8 mouse cellular contexts compared by ENCODE assay signal in the genomic region with DNA sequence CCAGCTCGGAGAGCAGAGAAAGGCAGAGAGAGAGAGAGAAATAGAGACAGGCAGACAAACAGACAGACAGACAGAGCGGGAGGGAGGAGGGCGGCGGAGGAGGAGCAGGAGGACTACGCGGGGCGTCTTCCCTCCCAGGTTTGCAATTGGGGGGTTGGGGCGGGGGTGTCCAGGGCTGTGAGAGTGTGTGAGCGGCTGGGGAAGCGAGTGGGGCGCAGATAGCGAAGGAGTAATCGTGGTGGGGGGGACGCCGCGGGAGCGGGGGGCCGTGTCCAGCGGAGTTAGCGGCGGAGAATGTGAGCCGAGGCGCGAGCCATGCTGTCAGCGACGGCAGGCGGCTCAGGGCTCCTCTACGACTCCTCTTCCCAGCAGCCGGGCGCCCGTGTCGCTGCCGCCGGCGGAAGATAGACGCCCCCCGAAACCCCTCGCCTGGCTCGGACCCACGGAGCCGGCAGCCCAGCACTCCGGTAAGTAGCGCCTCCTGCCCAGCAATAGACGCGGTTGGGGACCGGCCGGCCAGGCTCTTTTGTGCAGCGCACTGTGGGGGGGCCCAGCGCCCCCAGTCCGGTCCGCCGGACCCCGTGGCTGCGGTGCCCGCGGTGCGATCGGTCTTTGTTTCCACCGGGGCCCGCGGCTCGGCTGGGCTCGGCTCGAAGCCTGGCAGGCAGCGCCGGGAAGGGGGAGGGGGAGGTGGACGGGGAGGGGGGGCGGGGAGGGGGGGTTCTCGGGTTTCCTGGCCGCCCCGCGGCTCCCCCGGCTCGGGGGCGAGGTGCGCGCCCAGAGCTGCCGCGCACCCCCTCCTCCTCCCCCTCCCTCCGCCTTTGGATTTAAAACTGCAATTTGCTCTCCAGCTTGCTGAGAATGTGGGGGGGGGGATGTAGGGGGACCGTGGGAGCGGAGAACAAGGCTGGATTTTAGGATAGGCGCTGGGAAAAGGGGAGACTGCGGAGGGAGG. TPM values are rescaled to one million over a fixed set of nuclear protein-coding genes. Genes with fewer than 3 reads are reported as not detected.
A peak's percentile ranks its signal among the peaks of the same experiment; 100 is the strongest.
DNase-seq lines count a peak whose midpoint lies in the region; ATAC-seq and TF ChIP-seq lines count a peak whose summit lies in the region.

No protein-coding gene starts in this region.

- peaks cover 24% of the 10 kb centered on the region for H3K4me1 ChIP-seq in cerebellum, adult 2 months (ENCODE audit: control insufficient read depth, insufficient read depth, low read length)
- H3K4me1 ChIP-seq in hindbrain, embryonic 16.5 days (ENCODE audit: control insufficient read depth, insufficient read depth, low read depth, low read length), result peaks cover 46% of the 10 kb centered on the region
- peaks cover 4 to 23% of the 10 kb centered on the region in 2 experiments for H3K4me1 ChIP-seq in liver, embryonic 14.5 days (replicated peaks; ENCODE audit: control insufficient read depth in 2 of 2, insufficient read depth in 2 of 2, low read length in 1 of 2)
- peaks cover 53% of the 10 kb centered on the region for H3K4me1 ChIP-seq in neural tube, embryonic 13.5 days (replicated peaks)

- no peaks in the 10 kb centered on the region for H3K27me3 ChIP-seq in cerebellum, adult 2 months (ENCODE audit: control insufficient read depth, insufficient read depth, low read length)
- H3K27me3 ChIP-seq in hindbrain, embryonic 16.5 days (replicated peaks; ENCODE audit: control insufficient read depth, insufficient read depth, low read length), result no peaks in the 10 kb centered on the region; the same call in 1 of the 2 replicates
- H3K27me3 ChIP-seq in liver, embryonic 14.5 days (ENCODE audit: control insufficient read depth, insufficient read depth, low read length), result peaks cover 42% of the 10 kb centered on the region
- peaks cover 18% of the 10 kb centered on the region for H3K27me3 ChIP-seq in neural tube, embryonic 13.5 days

- WGBS in cerebellum, adult 2 months, result under 1% methylated on average over 75 of the region's 84 CpGs
- WGBS in hindbrain, embryonic 16.5 days, result 1% methylated on average over 60 of the region's 84 CpGs
- under 1% methylated on average over 56 of the region's 84 CpGs for whole genome bisulfite sequencing in liver, embryonic 14.5 days (ENCODE audit: insufficient replicate concordance)
- under 1% methylated on average over 57 of the region's 84 CpGs for WGBS in neural tube, embryonic 13.5 days

- ATAC-seq in hindbrain, embryonic 16.5 days, result 0 out of 2 replicates have a peak, but pooled peaks have one; percentile 1
- peak; percentile 25; the same call in 1 of the 2 replicates for ATAC-seq in liver, embryonic 14.5 days (ENCODE audit: insufficient read depth)
- ATAC-seq in neural tube, embryonic 13.5 days (ENCODE audit: low read depth), result peak; percentile 12; the same call in 1 of the 2 replicates

- no peaks in the 10 kb centered on the region for H3K9me3 ChIP-seq in hindbrain, embryonic 16.5 days (ENCODE audit: control insufficient read depth, low read length)
- no peaks in the 10 kb centered on the region for H3K9me3 ChIP-seq in liver, embryonic 14.5 days (ENCODE audit: control insufficient read depth, low read length)
- no peaks in the 10 kb centered on the region for H3K9me3 ChIP-seq in neural tube, embryonic 13.5 days

- peak overlapping the region; percentile 98 for H3K9ac ChIP-seq in hindbrain, embryonic 16.5 days (ENCODE audit: low read depth, low read length)
- peak overlapping the region; percentile 68 for H3K9ac ChIP-seq in liver, embryonic 14.5 days (replicated peaks)
- H3K9ac ChIP-seq in neural tube, embryonic 13.5 days, result peak overlapping the region; percentile 100

- no peak for TF ChIP-seq EP300 in liver, embryonic 14.5 days (IDR thresholded peaks at IDR 0.05; ENCODE audit: low read depth)

- TF ChIP-seq CTCF in cerebellum, adult 2 months (IDR thresholded peaks at IDR 0.05; ENCODE audit: borderline replicate concordance, insufficient read depth, low read depth, low read length), result no peak
- no peak for TF ChIP-seq CTCF in liver, embryonic 14.5 days (IDR thresholded peaks at IDR 0.05; ENCODE audit: low read depth)

- no peak for TF ChIP-seq POLR2A in cerebellum, adult 2 months (IDR thresholded peaks at IDR 0.05; ENCODE audit: borderline replicate concordance, insufficient read depth, low read length)

- peak overlapping the region; percentile 98 for H3K4me3 ChIP-seq in cerebellum, adult 2 months (replicated peaks; ENCODE audit: insufficient read depth, low read depth, low read length)
- peak overlapping the region; percentile 89 for H3K4me3 ChIP-seq in hindbrain, embryonic 16.5 days (ENCODE audit: low read length)
- peak overlapping the region; percentile 72 to 83 for H3K4me3 ChIP-seq in liver, embryonic 14.5 days (ENCODE audit: insufficient read depth in 1 of 2, low read depth in 2 of 2, low read length in 2 of 2)
- peak overlapping the region; percentile 98 for H3K4me3 ChIP-seq in neural tube, embryonic 13.5 days

- DNase-seq in ovary, postnatal 14 days (ENCODE audit: low spot score), result peak; percentile 61
- no peak for DNase-seq in ovary, postnatal 10 days (ENCODE audit: low spot score)
- DNase-seq in cerebellum, adult 2 months, result peak in 1 of 2 experiments; percentile 58
- peak; percentile 61 for DNase-seq in gastrocnemius, adult 18-20 months (ENCODE audit: low spot score)
- no peak for DNase-seq in liver, embryonic 14.5 days (ENCODE audit: low read depth in 3 of 3, low spot score in 3 of 3)
- peak; percentile 48 to 54 for DNase-seq in urinary bladder, postnatal 36 days (ENCODE audit: low spot score in 2 of 2)

- peak overlapping the region; percentile 97 for H3K4me2 ChIP-seq in hindbrain, embryonic 16.5 days (ENCODE audit: low read length)
- peak overlapping the region; percentile 88 for H3K4me2 ChIP-seq in liver, embryonic 14.5 days (ENCODE audit: low read depth)
- peak overlapping the region; percentile 99 for H3K4me2 ChIP-seq in neural tube, embryonic 13.5 days

- peak overlapping the region; percentile 99 for H3K27ac ChIP-seq in cerebellum, adult 2 months (ENCODE audit: insufficient read depth, low read length)
- peak overlapping the region; percentile 97 for H3K27ac ChIP-seq in hindbrain, embryonic 16.5 days (ENCODE audit: low read depth, low read length)
- no peak overlapping the region for H3K27ac ChIP-seq in liver, embryonic 14.5 days
- peak overlapping the region; percentile 98 for H3K27ac ChIP-seq in neural tube, embryonic 13.5 days (replicated peaks)

- H3K36me3 ChIP-seq in hindbrain, embryonic 16.5 days (ENCODE audit: control insufficient read depth, insufficient read depth, low read length), result no peaks in the 10 kb centered on the region
- H3K36me3 ChIP-seq in liver, embryonic 14.5 days (replicated peaks; ENCODE audit: control insufficient read depth, insufficient read depth, low read depth), result no peaks in the 10 kb centered on the region
- H3K36me3 ChIP-seq in neural tube, embryonic 13.5 days, result no peaks in the 10 kb centered on the region

RNA-seq across cellular contexts. Expression of gene Ahdc1, which starts 1.0 kb away (rescaled TPM):
- polyA plus RNA-seq in cerebellum, adult 2 months (2012; rRNA removed), result 30.8 and 34.3 TPM in 2 replicates
- total RNA-seq in gastrocnemius, adult 18-20 months (2021), result 10 to 100 TPM; 40.6 to 41.6 TPM
- 10.4 and 11.6 TPM in 2 replicates for polyA plus RNA-seq in hindbrain, embryonic 16.5 days (2015; fragmentation: Nextera tagmentation; extraction: Ambion mirVana)
- polyA plus RNA-seq in liver, embryonic 14.5 days (2012; rRNA removed), result 1.3 and 1.7 TPM in 2 replicates
- 0.53 and 0.75 TPM in 2 replicates for polyA plus RNA-seq in liver, embryonic 14.5 days (2014; fragmentation: Nextera tagmentation; extraction: Ambion mirVana)
- 9.4 and 9.9 TPM in 2 replicates for polyA plus RNA-seq in neural tube, embryonic 13.5 days (2015; fragmentation: Nextera tagmentation; extraction: Ambion mirVana)

RNA-seq across cellular contexts. Expression of gene Fgr, which starts 38.2 kb away (rescaled TPM):
- polyA plus RNA-seq in cerebellum, adult 2 months (2012; rRNA removed), result 0.32 and 0.38 TPM in 2 replicates
- total RNA-seq in gastrocnemius, adult 18-20 months (2021), result under 1 TPM; 0.09 to 0.14 TPM
- 0.16 and 0.23 TPM in 2 replicates for polyA plus RNA-seq in hindbrain, embryonic 16.5 days (2015; fragmentation: Nextera tagmentation; extraction: Ambion mirVana)
- 0.79 and 1.0 TPM in 2 replicates for polyA plus RNA-seq in liver, embryonic 14.5 days (2012; rRNA removed)
- 0.57 and 0.75 TPM in 2 replicates for polyA plus RNA-seq in liver, embryonic 14.5 days (2014; fragmentation: Nextera tagmentation; extraction: Ambion mirVana)
- polyA plus RNA-seq in neural tube, embryonic 13.5 days (2015; fragmentation: Nextera tagmentation; extraction: Ambion mirVana), result not detected in 2 replicates

Comparison
In these comparisons a context has a peak if more than half of its experiments do, and no peak if none do; other contexts are left out.
1. DNase-seq: peak in ovary, postnatal 14 days (single experiment), gastrocnemius, adult 18-20 months (single experiment) and urinary bladder, postnatal 36 days (2 of 2); none in ovary, postnatal 10 days (single experiment) and liver, embryonic 14.5 days (0 of 3).
2. Peak in every context shown above with its lines, with median percentiles within 50 percentile points of each other: H3K4me3 ChIP-seq, ATAC-seq, H3K4me2 ChIP-seq and H3K9ac ChIP-seq.